Mouse (Mus musculus) heart, postnatal 0 days (tissue): ENCODE measurements around the gene Gxylt1.

Experiments
- CTCF ChIP-seq: IDR thresholded peaks from 2 replicates; pipeline ENCODE4 v1.5.1; 2016; ENCODE audit warnings: antibody characterized with exemption, control low read depth, low read depth
- EP300 ChIP-seq: IDR thresholded peaks from 2 replicates; pipeline ENCODE4 v1.6.1; 2016; ENCODE audit warnings: antibody characterized with exemption, low read depth

- no peak for TF ChIP-seq CTCF
- no peak for TF ChIP-seq EP300
Measured at GRCm38 (mm10) chr15:93294483-93294882, 19.5 kb upstream of the Gxylt1 start.
